Mouse (Mus musculus): ENCODE results near the gene Supt4a.

Supt4a gene

GRCm38 (mm10) chr11:87751491-87751966, 14.2 kb downstream of the Supt4a start:
- DNase-seq (ENCODE audit: low spot score in 2 of 2), result no peak

- DNase-seq (ENCODE audit: low spot score in 2 of 2), result no peak
Observed at GRCm38 (mm10) chr11:87752307-87752706, 15.0 kb downstream of the Supt4a start.

- no peak for DNase-seq (ENCODE audit: low spot score in 2 of 2)
Observed at GRCm38 (mm10) chr11:87753255-87753654, 15.9 kb downstream of the Supt4a start.

GRCm38 (mm10) chr11:87753891-87754501, 16.6 kb downstream of the Supt4a start:
- no peak for DNase-seq (ENCODE audit: low spot score in 2 of 2)

GRCm38 (mm10) chr11:87754603-87755002, 17.3 kb downstream of the Supt4a start:
- DNase-seq (ENCODE audit: low spot score in 2 of 2), result no peak

- DNase-seq (ENCODE audit: low spot score in 2 of 2), result no peak
Observed at GRCm38 (mm10) chr11:87755360-87756017, 18.1 kb downstream of the Supt4a start.

- no peak for DNase-seq (ENCODE audit: low spot score in 2 of 2)
Observed at GRCm38 (mm10) chr11:87756251-87756820, 19.0 kb downstream of the Supt4a start.

- no peak for DNase-seq (ENCODE audit: low spot score in 2 of 2)
Observed at GRCm38 (mm10) chr11:87757001-87757954, 19.9 kb downstream of the Supt4a start.

- no peak for DNase-seq (ENCODE audit: low spot score in 2 of 2)
Observed at GRCm38 (mm10) chr11:87758161-87758911, 21.0 kb downstream of the Supt4a start.

GRCm38 (mm10) chr11:87758957-87759608, 21.7 kb downstream of the Supt4a start:
- no peak for DNase-seq (ENCODE audit: low spot score in 2 of 2)

- DNase-seq (ENCODE audit: low spot score in 2 of 2), result peak in 1 of 2 experiments; percentile 62
Observed at GRCm38 (mm10) chr11:87759609-87760005, 22.3 kb downstream of the Supt4a start.

- DNase-seq (ENCODE audit: low spot score in 2 of 2), result peak; percentile 75 to 77
Observed at GRCm38 (mm10) chr11:87760301-87761081, 23.1 kb downstream of the Supt4a start, which contains the start of gene Tspoap1. Gene Tspoap1 (plus strand): TSS chr11:87760541.

GRCm38 (mm10) chr11:87761181-87761721, 23.9 kb downstream of the Supt4a start:
- DNase-seq (ENCODE audit: low spot score in 2 of 2), result peak in 1 of 2 experiments; percentile 30

GRCm38 (mm10) chr11:87761806-87762701, 24.7 kb downstream of the Supt4a start:
- peak in 1 of 2 experiments; percentile 29 for DNase-seq (ENCODE audit: low spot score in 2 of 2)

- peak; percentile 42 to 51 for DNase-seq (ENCODE audit: low spot score in 2 of 2)
Observed at GRCm38 (mm10) chr11:87762702-87763385, 25.5 kb downstream of the Supt4a start.

- peak; percentile 88 to 89 for DNase-seq (ENCODE audit: low spot score in 2 of 2)
Observed at GRCm38 (mm10) chr11:87763511-87763987, 26.2 kb downstream of the Supt4a start.
